Mouse (Mus musculus) forebrain, postnatal 0 days (tissue): Measurements from ENCODE around the gene Mrps31. TPM values are rescaled to one million over a fixed set of nuclear protein-coding genes. Genes with fewer than 3 reads are reported as not detected.

Experiments used
- ATAC-seq: fragments of 200-750 bp; cut with Nextera tagmentation; 2 replicates; pipeline ENCODE4 v1.8.0; 2017; ENCODE audit warnings: mild to moderate bottlenecking, moderate library complexity
- DNase-seq: peaks from one replicate; pipeline ENCODE4 v3.0.0-alpha.2; 2015
- H3K27ac ChIP-seq: fragments of 300-500 bp; sonication (generic); 2 replicates; pipeline ENCODE4 v1.5.1; 2014; ENCODE audit warnings: low read depth, mild to moderate bottlenecking, antibody characterized with exemption, low read length, moderate library complexity, mixed read lengths
- H3K27me3 ChIP-seq: fragments of 300-500 bp; sonication (generic); 2 replicates; pipeline ENCODE4 v1.6.1; 2014; ENCODE audit warnings: mild to moderate bottlenecking, low read length, mixed read lengths; ENCODE audit not compliant: insufficient read depth
- H3K36me3 ChIP-seq: fragments of 300-500 bp; sonication (generic); 2 replicates; pipeline ENCODE4 v1.6.1; 2014; ENCODE audit warnings: mild to moderate bottlenecking, moderate library complexity; ENCODE audit not compliant: insufficient read depth
- H3K4me1 ChIP-seq: fragments of 300-500 bp; sonication (generic); 2 replicates; pipeline ENCODE4 v1.6.1; 2014; ENCODE audit warnings: antibody characterized with exemption; ENCODE audit not compliant: insufficient read depth
- H3K4me2 ChIP-seq: fragments of 300-500 bp; sonication (generic); 2 replicates; pipeline ENCODE4 v1.6.1; 2014; ENCODE audit warnings: low read depth, mild to moderate bottlenecking, moderate library complexity
- H3K4me3 ChIP-seq: fragments of 300-500 bp; sonication (generic); 2 replicates; pipeline ENCODE4 v1.5.1; 2014; ENCODE audit warnings: low read depth, low read length, mixed read lengths
- H3K9ac ChIP-seq: fragments of 300-500 bp; sonication (generic); 2 replicates; pipeline ENCODE4 v1.6.1; 2014; ENCODE audit warnings: mild to moderate bottlenecking
- H3K9me3 ChIP-seq: fragments of 300-500 bp; sonication (generic); 2 replicates; pipeline ENCODE4 v1.6.1; 2016; ENCODE audit warnings: low read length
- CTCF ChIP-seq: sonication (generic); IDR thresholded peaks from 2 replicates; pipeline ENCODE4 v1.5.1; 2016; ENCODE audit warnings: antibody characterized with exemption, control low read depth, low read depth
- WGBS: fragments of 180-500 bp; shearing (Covaris S2); extraction: QIAGEN DNeasy Blood & Tissue Kit; methylation state at CpG from one replicate; pipeline ENCODE4 v1.1.7; 2014; 5-methylcytosine and 5-hydroxymethylcytosine counted together
- polyA plus RNA-seq: library from polyadenylated mRNA; unstranded; fragments of >200 nt; fragmentation: Nextera tagmentation; extraction: Ambion mirVana; gene quantifications from 2 replicates; pipeline ENCODE4 v1.2.1, GENCODE M21; 2015
- total RNA-seq: library from RNA; depleted of rRNA; stranded (reverse); fragments of >200 nt; gene quantifications from 2 replicates; pipeline ENCODE4 v1.2.3, GENCODE M21; 2014

Gene Mrps31
- total and polyA plus RNA-seq, 2 experiments from 2014 or later = 24.9 to 31.2 TPM

DNA sequence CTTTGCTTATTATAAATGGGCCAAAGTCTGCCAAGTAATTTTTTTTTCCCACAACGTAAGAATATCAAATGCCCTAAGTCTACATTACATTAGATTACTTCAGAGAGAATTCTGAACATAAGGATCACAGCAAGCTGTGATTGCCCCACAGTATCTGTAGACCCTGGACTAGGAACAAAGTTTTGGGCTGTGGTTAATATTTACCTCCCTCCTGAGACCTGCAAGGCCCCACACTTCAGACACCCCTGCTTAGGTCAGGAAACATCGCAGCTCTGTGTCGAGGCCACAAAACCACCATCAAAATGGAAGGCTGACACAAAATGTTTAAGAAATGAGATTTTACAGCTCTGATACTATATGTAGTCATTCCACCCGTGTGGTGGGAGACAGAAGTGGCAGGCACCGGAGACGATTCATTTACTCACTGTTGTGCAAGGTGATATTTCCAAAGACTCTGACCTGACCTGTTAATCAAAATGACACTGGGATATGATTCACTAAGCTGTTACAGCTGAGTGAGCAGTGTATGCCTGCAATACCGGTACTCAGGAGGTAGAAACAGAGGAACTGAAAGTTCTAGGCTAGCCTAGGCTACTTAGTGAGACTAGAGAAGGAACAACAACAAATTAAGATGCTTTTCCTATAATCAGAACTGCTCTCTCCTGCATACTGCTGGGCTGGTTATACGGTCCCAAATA lies 20.2 kb upstream of the Mrps31 start:
- H3K4me2 ChIP-seq = no peak overlapping the region
- 0 out of 2 replicates have a peak, but pooled peaks cover 17% of the 10 kb centered on the region for H3K36me3 ChIP-seq
- WGBS = 88% methylated on average over 8 of the region's 8 CpGs
- H3K9me3 ChIP-seq = no peaks in the 10 kb centered on the region
- ATAC-seq = no peak
- H3K9ac ChIP-seq = no peak overlapping the region
- no peak for DNase-seq
- no peak for TF ChIP-seq CTCF
- no peaks in the 10 kb centered on the region for H3K4me1 ChIP-seq
- H3K4me3 ChIP-seq = no peak overlapping the region
- no peak overlapping the region for H3K27ac ChIP-seq
- no peaks in the 10 kb centered on the region for H3K27me3 ChIP-seq

DNA sequence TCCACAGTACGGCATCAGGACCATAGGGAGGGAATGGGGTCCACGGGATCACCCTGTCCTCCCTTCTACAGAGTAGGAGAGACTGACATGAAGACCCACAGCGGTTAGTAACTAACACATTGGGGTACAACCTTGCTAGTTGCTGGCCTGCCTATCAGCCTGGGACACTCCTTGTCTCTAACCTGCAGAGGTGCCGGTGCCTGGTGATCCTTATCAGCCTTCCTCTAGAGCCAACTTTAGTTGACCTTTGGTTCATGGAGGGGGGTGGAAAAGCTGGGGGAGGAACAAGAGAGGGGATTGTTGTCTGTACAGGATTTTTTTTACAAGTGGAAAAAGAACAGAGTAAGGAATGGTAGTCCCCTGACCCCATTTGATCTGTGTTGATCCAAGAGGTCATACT lies 16.7 kb upstream of the Mrps31 start:
- Histone ChIP-seq H3K9me3 (no peaks in the 10 kb centered on the region), H3K9ac (no peak overlapping the region), H3K27me3 (no peaks in the 10 kb centered on the region), H3K4me2 (no peak overlapping the region), H3K27ac (no peak overlapping the region), H3K4me1 (peaks cover 6% of the 10 kb centered on the region; the same call in 1 of the 2 replicates), H3K36me3 (0 out of 2 replicates have a peak, but pooled peaks cover 8% of the 10 kb centered on the region), H3K4me3 (no peak overlapping the region)
- 91% methylated on average over 4 of the region's 4 CpGs for whole genome bisulfite sequencing
- no peak for TF ChIP-seq CTCF
- DNase-seq (no peak), ATAC-seq (no peak)

DNA sequence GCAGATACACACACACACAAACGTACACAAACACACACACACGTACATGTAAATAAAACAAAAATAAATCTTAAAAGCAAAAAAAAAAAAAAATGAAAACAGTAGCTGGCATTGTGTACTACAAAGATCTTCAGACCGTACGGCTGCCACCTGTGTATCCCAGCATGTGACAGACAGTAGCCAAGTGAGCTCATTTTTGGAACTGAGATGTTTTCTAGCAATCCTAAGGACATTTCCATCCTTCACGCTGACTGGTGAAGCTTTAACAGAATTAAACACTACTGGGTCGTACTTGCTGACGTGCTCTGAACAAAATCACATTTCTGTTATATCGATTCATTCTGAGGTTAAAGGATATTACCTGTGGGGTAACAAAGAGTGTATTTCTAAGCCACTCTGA lies 15.9 kb upstream of the Mrps31 start:
- ATAC-seq (no peak), DNase-seq (no peak)
- H3K4me1 ChIP-seq = peaks cover 6% of the 10 kb centered on the region; the same call in 1 of the 2 replicates
- no peaks in the 10 kb centered on the region for H3K9me3 ChIP-seq
- H3K9ac ChIP-seq = no peak overlapping the region
- H3K27me3 ChIP-seq = no peaks in the 10 kb centered on the region
- H3K27ac ChIP-seq = no peak overlapping the region
- WGBS = 88% methylated on average over 8 of the region's 8 CpGs
- no peak overlapping the region for H3K4me3 ChIP-seq
- no peak for TF ChIP-seq CTCF
- no peak overlapping the region for H3K4me2 ChIP-seq
- H3K36me3 ChIP-seq = 0 out of 2 replicates have a peak, but pooled peaks cover 1% of the 10 kb centered on the region

DNA sequence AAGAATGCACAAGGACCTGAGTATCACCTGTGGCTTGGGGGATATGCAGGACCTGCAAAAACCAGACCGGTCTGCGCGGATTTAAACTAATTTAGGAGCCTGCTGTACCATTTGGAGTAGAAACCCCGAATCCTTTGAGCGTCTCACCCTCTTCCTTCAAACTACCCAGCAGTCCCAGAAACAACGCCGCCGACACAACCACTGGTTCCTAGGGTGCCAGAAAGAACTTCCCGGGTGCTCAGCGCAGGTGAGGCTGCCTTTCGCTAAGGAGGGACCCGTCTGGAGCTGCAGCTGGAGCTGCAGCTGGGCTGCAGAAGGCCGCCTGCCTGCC lies 13.4 kb upstream of the Mrps31 start:
- Histone ChIP-seq H3K4me3 (peak overlapping the region; percentile 74), H3K9me3 (no peaks in the 10 kb centered on the region), H3K4me1 (peaks cover 6% of the 10 kb centered on the region; the same call in 1 of the 2 replicates), H3K27me3 (no peaks in the 10 kb centered on the region), H3K4me2 (peak overlapping the region; percentile 75), H3K27ac (peak overlapping the region; percentile 77), H3K9ac (peak overlapping the region; percentile 78), H3K36me3 (no peaks in the 10 kb centered on the region)
- under 1% methylated on average over 13 of the region's 13 CpGs for WGBS
- no peak for DNase-seq
- ATAC-seq = no peak
- TF ChIP-seq CTCF = no peak

DNA sequence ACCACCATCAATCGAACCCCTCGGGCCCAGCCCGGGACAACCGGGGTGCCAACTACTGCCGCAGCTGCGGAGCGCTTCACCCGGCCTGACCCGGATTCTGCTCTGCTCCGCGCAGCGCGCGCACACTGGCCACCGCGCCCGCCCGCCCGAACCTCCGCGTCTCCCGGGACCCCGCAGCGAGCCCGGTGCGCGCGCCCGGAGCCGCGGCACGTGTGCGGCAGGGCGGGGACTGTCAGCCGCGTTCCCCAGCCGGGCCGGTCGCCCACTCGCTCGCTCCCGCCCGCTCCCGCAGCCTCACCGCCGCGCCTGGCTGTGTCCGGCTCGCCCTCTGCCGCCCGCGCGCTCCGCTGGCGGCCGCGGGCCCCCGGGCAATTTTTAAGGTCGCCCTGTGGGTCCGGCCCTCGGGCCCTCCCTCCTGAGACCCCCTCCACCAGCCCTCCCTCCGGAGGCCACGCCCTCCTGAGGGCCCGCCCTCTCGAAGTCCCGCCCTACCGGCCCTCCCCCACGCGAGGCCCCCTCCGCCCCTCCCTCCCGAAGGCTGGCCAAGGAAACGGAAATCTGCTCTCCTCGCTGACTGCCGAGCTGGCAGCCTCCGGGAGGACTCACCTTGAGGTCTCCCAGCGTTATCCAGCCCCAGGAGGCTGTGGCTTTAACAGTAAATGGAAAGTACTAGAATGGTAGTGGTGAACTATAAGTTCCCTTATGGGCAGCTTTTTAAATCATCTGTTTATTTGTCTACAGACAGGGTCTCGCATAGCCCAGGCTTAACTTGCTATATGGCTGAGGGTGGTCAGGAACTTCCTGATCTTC lies 12.8 kb upstream of the Mrps31 start, which contains the start of gene Slc25a15:
Gene Slc25a15, minus strand, starts transcription at position 456 of the 810 bp plus-strand sequence.
- H3K4me2 ChIP-seq = peak within 1 kb of the TSS; percentile 75
- ATAC-seq (peak; percentile 94), DNase-seq (peak; percentile 91)
- 1% methylated on average over 60 of the region's 77 CpGs for WGBS
- no peaks in the 10 kb centered on the region for H3K36me3 ChIP-seq
- H3K9me3 ChIP-seq = no peaks in the 10 kb centered on the region
- H3K27ac ChIP-seq = peak within 1 kb of the TSS; percentile 77
- TF ChIP-seq CTCF = no peak
- H3K4me1 ChIP-seq = peaks cover 6% of the 10 kb centered on the region; the same call in 1 of the 2 replicates
- H3K9ac ChIP-seq = peak within 1 kb of the TSS; percentile 78
- H3K4me3 ChIP-seq = peak within 1 kb of the TSS; percentile 74
- no peaks in the 10 kb centered on the region for H3K27me3 ChIP-seq

DNA sequence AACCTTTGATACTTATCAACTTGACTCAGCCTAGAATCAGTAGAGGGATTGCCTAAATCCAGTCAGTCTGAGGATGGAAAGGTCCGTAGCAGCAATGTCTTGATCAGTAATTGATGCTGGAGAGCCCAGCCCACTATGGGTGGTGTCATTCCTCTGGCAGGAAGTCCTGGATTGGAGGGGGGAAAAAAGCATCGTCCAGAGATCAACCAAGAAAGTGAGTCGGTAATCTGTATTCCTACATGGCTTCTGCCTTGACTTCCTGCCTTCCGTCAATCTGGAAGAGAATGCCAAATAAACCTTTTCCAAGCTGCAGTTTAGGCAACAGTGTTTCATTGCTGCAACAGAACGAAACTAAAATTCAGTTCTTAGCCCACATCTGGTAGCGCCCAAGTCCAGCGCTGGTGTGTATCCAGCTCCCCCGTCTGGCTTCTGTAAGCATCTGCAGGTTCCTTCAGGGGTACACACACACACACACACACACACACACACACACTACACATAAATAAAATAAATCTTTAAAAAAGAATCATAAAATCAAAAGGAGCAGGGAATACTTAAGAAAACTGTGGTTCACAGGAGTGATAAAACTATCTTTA lies 11.8 kb upstream of the Mrps31 start:
- no peaks in the 10 kb centered on the region for H3K36me3 ChIP-seq
- no peaks in the 10 kb centered on the region for H3K9me3 ChIP-seq
- no peak for DNase-seq
- peak overlapping the region; percentile 78; the same call in 1 of the 2 replicates for H3K9ac ChIP-seq
- peak overlapping the region; percentile 74 for H3K4me3 ChIP-seq
- H3K27me3 ChIP-seq = no peaks in the 10 kb centered on the region
- TF ChIP-seq CTCF = no peak
- peak overlapping the region; percentile 75 for H3K4me2 ChIP-seq
- H3K4me1 ChIP-seq = peaks cover 6% of the 10 kb centered on the region; the same call in 1 of the 2 replicates
- H3K27ac ChIP-seq = peak overlapping the region; percentile 77
- ATAC-seq = no peak
- WGBS = 85% methylated on average over 8 of the region's 8 CpGs
